Mouse (Mus musculus): ENCODE measurements around the gene Mpzl3.
"Not testable (repeated sequence)": the region's sequence is repeated elsewhere in the genome, so short reads cannot be mapped to it uniquely, and the experiment has no call there.

The Mpzl3 gene

GRCm38 (mm10) chr9:45055082-45055713, at the start of gene Mpzl3:
Mpzl3 (plus strand) TSS chr9:45055186.
- DNase-seq: peak; percentile 90

DNA sequence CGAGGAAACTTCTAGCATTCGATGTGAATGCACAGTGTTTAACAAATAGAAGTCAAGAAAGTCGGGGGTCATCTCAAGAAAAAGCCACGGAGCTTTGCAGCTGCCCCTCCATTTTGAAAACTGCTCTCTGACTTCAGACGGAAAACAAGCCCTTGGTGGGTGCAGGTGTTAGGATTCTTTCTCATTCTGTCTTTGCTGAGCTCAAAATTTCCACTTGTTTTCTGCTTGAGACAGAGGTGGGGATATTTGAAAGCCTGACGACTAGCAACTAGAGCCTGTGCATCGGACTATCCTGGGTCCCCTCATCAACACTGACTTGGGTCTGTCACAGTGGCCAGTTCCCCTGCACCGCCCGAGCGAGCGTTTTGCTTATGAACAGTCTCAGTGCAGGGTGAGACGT, 47.6 kb upstream of the Mpzl3 start:
- DNase-seq: no peak

DNA sequence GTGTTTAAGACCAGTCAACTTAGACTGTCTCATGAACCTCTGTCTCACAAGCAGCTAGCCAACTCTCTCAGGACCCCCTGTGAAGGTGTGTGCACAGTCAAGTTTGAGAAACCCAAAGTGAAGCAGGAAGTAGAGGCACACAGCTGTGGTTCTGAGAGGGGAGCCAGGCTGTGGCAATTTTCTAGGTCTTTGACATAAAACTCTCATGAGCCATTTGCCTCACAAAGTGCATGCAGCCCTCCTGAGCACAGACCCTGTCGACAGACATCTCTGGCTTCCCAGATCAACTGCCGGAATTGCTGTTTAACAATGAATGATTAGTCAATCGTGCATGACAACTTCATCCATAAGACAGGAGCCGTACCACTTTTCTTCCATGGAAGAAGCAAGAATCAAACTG, 46.6 kb upstream of the Mpzl3 start:
- DNase-seq: no peak

- DNase-seq: no peak
Measured at GRCm38 (mm10) chr9:45009180-45010078, 45.6 kb upstream of the Mpzl3 start, which contains the start of gene Cd3e. Cd3e (minus strand) TSS chr9:45009627.

- DNase-seq: no peak
Measured at GRCm38 (mm10) chr9:45010461-45010860, 44.5 kb upstream of the Mpzl3 start.

GRCm38 (mm10) chr9:45011291-45011690, 43.7 kb upstream of the Mpzl3 start:
- DNase-seq: no peak

- DNase-seq: no peak
Measured at GRCm38 (mm10) chr9:45014879-45015278, 40.1 kb upstream of the Mpzl3 start.

GRCm38 (mm10) chr9:45015841-45016240, 39.1 kb upstream of the Mpzl3 start:
- DNase-seq: no peak

DNA sequence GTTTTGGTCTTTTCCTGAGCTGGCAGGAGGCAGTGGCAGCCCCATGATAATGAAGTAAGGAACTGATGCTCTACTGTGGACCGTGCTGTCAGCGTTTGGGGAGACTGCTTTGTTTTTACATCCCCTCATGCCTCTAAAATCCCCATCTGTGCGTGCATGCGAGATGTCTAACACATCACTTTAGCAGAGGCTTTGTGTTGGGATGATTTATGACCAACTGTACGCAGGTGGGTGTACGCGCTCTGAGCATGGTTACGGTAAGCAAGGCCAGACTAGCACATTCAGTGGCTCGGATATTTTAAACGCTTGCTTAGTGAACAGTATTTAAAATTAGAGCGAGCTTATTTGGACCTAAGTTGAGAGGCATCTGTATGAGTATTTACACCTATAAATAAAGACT, 37.0 kb upstream of the Mpzl3 start:
- DNase-seq: no peak

DNA sequence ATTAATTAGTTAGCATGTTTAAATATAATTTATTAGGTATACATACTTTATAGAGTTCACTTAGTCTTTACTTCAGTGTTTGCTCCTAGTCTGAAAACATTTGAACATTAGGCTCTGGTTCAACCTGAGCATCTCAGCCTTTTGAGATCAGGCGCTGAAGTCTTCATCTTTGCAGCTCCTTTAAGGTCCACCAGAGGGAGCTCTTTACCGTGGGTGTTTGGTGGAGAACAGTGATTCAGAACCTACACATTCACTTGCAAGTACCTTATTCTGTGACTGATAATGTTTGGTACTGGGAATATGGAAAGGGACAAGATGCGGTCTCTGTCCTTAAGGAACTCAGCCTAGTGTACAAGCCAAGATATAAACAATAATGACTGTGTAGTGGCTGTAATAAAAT, 32.2 kb upstream of the Mpzl3 start:
- peak; percentile 73 for DNase-seq

GRCm38 (mm10) chr9:45023638-45024037, 31.3 kb upstream of the Mpzl3 start:
- no peak for DNase-seq

- no peak for DNase-seq
Measured at GRCm38 (mm10) chr9:45024187-45024586, 30.8 kb upstream of the Mpzl3 start.

DNA sequence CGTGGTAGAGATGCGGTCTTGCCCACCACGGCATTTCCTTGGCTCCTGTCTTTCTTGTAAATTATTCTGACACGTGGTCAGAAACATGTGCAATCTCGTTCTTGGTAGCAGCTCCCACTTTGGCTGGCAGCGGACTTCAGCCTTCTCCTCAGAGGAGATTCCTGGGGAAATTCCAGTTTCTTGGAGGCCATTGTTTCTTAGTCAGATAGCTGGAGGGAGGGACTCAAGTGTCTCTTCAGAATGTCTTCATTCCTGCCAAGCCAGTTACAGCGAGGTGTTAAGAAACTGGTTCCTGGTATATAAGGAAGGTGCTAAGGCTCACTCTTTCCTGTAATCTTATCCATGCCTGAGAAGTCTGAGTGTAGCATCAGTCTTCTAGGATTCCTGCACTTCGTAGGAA, 27.6 kb upstream of the Mpzl3 start:
- no peak for DNase-seq

DNA sequence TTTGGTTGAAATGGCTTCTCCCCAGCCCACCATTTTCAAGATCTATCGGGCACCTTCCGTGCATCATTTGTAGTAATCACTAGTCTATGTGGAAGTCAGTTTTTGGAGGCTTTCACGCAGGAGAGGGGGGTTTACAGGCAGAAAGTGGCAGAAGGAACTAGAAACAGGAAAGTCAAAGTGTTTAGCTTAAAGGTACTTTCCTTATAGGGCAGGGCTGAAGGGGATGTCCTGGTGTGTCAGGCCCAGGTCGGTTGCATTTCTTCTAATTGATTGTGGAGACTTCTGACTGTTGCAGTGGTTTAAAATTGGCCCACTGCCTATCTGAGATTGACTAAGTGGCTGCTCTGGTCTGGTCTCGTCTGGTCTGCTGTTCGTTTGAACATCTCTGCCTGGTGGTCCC, 24.6 kb upstream of the Mpzl3 start:
- no peak for DNase-seq

DNA sequence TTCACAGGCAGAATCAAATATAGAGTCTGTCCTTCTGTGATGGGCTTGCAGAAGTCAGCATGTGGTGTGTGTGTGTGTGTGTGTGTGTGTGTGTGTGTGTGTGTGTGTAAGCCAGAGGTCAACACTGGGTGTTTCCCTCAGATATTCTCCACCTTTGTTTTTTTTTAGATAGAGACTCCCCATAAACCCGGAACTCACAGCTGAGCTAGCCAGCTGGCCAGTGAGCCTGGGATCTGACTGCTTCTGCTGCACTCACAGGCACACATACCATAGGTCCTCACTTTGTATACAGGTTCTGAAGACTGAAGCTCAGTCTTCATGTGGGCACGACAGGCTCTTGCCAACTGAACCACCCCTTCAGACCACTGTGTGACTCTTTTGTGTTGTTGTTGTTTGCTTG, 22.7 kb upstream of the Mpzl3 start:
- DNase-seq: no peak

- DNase-seq: no peak
Measured at GRCm38 (mm10) chr9:45034526-45034925, 20.5 kb upstream of the Mpzl3 start.

DNA sequence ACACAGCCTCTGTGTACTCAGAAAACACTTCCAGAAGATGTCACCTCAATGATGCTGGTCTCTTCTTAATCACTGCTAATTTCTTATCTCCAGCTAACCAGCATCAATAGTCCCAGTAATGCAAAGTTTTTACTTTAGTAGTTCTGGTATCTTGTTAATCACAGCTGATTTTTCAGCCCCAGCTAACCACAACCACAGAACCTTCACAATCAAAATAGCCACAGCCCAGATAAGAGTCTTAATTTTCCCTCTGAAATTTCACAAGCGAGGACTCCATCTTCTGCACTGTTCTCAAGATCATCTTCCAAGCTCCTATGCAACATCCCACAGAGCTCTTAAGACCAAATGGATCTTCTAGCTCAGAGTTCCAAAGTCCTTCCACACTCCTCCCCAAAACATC, 17.2 kb upstream of the Mpzl3 start:
- not testable (repeated sequence) for DNase-seq

DNA sequence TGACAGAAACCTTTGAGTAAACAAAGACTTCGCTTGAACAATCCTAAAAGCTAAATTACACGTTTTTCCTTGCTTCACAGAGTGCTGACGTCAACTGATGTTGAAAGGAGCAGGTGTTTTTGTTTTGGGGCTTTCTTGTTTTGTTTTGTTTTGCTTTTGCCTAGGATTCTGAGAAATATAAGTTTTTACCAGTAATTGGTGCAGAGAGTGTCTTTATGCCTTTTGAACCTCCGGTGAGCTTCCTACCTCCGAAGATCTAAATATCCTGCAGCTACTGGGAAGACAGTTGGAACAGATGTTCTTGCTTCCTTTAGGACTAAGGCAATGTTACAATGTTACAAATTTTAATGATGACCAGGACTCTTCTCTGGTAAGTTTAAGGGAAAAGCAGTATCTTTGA, 15.5 kb upstream of the Mpzl3 start, which contains the start of gene Mpzl2:
Gene Mpzl2 (plus strand): TSS at position 301 of the 400 bp plus-strand sequence.
- DNase-seq: no peak

DNA sequence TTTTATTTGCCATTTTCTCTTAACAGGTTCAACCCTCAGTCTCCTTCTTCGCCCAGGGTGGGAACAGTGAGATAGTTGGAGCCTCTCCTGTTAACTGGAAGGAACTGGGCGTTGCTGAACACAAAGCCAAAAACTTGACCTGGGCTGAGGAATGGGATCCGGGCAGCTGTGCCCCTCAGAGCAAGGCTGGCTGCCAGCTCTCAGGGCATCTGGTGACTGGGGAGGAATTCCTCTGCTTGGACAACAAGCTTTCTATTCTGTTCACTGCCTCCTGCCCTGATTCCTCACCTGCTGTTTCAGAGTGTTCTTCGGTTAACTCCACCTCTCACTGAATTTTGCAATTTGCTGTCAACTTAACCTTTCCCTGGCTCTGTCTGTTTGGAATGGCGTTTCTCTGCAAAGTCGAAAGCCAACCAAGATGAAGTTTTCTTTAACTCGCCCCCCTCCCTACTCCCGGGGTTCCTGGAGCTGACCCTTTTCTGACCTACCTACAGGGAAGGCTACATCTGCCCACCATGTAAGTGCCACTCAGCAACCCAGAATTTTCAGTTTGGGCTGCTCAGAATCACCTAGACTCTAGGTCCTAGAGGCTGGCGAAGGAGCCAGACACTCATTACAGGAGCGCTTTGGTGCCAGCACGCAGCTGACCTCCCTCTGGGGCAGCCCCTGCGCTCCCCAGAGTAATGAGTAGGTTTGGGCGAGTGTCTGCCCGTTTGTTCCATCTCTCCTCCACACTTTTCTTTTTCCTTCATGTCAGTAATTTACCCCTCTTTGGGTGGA, 14.7 kb upstream of the Mpzl3 start:
- DNase-seq: peak; percentile 52

- DNase-seq: peak; percentile 84
Measured at GRCm38 (mm10) chr9:45041131-45041838, 13.7 kb upstream of the Mpzl3 start.

DNA sequence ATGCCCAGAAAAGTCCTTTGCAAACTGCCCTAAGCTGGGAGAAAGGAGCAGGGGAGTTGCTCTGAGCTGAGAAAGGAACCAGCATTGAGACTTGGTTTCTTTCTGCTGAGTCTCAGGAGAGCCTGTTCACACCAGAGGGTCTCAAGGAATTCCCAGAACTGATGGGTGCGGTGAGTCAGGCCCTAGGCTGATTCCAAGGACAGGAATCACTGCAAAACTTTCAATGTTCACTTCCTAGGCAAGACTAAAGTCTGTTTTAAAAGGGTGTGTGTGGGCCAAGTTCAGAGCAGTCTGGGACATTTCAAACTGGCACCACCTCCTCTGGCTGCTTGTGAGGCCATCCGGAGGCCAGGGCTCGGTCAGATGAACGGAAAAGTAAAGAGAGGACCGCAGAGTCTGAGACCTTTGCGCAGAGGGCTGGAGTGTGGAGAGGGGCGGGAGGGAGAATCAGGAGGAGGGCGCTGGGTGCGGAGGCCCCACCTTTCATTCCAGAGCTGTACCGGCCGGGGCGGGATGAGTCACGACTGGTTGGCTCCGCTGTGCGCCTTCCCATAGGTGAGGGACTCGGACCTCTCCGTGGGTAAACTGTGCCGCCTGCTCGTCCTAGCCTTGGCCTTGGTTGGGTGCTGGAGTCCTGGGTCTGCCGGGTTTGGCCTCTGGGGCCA, 12.8 kb upstream of the Mpzl3 start:
- DNase-seq: peak; percentile 88

DNA sequence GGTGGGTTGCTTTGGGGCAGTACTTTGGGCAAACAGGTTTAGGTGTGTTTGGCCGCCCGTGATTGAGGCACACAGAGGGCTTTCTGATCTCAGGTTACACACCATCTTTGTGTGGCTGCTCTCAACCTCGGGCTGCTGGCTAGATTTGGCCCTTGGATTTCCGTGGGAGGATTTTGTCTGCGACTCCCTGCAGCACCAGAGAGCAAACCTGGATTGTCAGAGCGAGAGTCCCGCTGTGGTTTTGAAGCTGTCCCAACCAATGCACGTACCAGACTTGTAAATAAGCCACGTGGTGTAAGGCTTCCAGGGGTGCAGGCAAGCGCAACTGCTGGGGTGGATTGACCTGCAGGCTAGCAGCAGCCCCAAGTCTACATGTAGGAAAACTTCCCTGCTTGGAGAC, 12.0 kb upstream of the Mpzl3 start:
- peak; percentile 58 for DNase-seq

Measured in kidney, postnatal 14 days (tissue).